Mouse (Mus musculus) spleen, postnatal 36 days (tissue): ENCODE measurements around the gene Grifin.

Experiments used
- DNase-seq, 2 experiments: peaks; one replicate each; pipeline ENCODE4 v3.0.0; 2022; ENCODE audit warnings: low spot score in 2 of 2, mixed read lengths in 1 of 2

Gene Grifin

GRCm38 (mm10) chr5:140564896-140565295 lies at the start of gene Grifin:
Grifin (minus strand) TSS chr5:140565071.
- no peak for DNase-seq

DNA sequence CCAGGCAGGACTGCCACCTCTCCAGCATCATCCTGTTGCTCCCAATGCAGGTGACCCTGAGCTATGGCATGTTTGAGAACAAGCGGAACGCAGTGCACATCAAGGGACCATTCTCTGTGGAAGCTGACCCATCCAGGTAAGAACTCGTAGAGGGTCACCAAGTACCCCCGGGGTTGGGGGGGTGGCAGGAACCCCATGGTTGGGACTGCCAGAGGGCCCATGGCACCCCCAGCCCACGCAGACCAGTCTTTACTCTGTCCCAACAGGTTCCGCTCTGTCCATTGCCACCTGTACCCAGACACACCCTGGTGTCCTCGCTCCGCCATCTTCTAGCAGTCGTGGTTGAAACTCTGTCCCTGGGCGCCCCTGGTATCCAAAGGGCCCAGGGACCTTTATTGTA lies 49.3 kb upstream of the Grifin start:
- DNase-seq, result no peak

GRCm38 (mm10) chr5:140612191-140612590 lies 47.3 kb upstream of the Grifin start:
- DNase-seq, result no peak

DNA sequence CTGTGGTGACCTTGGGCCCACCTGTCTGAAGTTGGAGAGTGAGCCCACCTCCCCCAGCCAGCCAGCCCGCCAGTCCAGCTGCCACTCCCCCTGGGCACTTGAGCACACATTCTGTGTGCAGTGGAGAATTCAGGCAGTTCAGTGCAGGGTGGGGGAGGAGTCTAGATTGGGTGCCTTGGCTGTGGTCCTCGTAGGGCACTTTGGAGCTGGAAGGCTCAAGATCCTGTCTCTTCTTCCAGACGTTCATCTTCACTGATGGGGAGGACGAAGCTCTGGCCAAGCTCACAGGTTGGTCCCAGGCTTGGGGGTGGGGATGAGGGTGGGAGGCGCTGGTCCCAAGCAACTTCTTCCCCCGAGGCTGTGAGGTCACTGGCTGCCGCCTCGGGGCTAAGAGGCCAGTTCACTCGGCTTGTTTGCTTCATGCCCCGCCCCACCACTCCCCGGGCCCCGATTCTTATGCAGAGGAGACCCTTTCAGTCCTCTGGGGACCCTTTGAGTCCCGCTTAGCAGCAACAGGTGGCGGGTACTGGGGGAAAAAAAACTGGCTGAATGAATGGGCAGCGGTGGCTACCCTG lies 46.8 kb upstream of the Grifin start:
- DNase-seq, result no peak

DNA sequence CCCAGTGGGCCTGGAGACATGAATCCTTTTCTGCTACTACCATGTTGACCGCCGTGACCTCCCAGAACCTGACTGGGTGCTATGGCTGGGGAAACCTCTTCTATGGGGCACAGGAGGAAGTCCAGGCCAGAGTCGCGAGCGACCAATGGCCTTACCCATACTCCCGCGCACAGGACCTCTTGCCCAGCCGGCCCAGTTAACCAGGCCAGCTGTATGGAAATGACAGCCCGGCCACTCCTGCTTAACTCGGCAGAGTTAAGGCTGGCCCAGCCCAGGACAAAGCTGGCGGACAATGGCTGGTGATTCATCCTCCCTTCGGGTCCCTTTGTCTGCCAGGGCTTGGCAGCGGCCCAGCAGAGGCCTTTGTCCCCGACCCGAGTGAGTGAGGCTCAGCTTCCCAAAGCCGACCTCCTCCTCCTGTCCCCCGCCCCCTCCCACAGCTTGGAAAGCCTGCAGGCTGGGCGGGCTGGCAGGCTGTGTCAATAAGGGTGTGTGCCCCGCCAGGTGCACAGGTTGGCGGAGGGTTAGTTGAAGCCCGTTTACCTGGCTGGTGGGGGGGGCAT lies 46.2 kb upstream of the Grifin start:
- DNase-seq, result no peak

GRCm38 (mm10) chr5:140610273-140611011 lies 45.6 kb upstream of the Grifin start:
- peak; percentile 38 to 45 for DNase-seq

DNA sequence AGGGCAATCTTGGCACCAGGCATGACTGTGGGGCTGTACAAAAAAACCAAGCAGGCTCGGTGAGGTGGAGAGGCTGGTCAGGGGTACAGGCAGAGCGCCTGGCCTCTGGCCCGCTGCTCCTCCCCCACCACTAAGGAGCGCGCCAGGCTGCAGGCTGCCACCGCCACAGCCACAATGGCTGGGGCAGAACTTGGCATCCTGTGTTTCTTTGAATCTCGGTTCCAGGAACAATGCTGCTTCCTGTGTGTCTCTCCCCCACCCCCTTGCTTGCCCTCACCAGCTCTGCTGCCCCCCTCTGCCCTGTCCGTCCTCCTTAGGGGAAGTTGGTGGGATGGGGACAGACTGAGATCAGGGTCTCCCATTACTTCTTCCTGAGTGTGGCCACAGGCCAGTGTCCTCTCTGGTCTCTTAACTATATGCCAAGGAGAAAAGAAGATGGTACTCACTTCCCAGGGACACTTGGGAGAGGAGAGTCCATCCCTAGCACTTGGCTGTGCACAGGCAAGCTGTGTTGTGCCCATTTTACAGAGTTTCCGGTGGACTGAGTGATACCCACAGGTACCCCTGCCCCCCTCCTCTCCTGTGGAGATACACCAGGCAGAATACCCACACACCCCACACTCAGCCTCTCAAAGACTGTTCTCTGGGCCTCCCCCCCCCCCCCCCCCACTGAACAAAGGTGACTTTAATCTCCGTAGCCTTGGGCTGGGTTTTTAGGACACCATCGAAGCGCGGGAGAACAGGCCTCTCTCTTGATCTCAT lies 44.8 kb upstream of the Grifin start:
- peak; percentile 64 to 67 for DNase-seq

- DNase-seq, result no peak
These were observed 43.8 kb upstream of the Grifin start for GRCm38 (mm10) chr5:140608634-140609015.

DNA sequence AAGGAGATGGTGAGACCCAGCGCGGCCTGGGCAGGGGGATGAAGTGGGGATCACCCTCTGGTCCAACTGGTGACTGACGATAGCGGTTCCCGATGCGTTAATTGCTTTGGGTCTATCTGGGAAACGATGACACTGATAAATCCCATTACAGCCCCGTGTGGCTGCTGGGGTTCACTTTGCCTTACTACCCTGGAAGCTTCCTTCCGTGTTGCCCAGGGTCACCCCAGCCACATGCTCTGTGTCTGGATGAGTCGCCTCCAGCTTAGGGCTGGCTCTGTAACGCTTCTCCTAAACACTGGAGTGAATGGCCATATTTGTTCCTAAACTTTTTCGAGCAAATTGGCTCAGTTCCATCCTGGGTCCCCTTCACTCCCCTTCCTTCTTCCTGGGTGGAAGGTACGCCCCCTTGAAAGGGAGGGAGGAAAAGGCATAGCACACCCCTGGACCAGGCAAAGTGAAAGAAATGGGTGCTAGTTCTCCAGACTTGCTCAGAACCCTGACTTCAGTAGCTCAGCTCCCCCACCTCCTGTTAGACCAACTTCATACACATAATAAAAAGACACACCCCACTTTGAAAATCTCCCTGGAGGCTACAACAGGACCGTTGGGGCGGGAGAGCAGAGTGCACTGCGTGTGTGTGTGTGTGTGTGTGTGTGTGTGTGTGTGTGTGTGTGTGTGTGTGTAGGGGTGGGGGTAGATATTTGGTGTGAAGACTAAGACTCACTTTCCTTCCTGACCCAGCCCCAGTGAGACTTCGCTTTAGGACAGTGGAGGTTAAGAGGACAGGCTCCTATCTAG lies 43.2 kb upstream of the Grifin start:
- DNase-seq, result peak; percentile 29 to 58

DNA sequence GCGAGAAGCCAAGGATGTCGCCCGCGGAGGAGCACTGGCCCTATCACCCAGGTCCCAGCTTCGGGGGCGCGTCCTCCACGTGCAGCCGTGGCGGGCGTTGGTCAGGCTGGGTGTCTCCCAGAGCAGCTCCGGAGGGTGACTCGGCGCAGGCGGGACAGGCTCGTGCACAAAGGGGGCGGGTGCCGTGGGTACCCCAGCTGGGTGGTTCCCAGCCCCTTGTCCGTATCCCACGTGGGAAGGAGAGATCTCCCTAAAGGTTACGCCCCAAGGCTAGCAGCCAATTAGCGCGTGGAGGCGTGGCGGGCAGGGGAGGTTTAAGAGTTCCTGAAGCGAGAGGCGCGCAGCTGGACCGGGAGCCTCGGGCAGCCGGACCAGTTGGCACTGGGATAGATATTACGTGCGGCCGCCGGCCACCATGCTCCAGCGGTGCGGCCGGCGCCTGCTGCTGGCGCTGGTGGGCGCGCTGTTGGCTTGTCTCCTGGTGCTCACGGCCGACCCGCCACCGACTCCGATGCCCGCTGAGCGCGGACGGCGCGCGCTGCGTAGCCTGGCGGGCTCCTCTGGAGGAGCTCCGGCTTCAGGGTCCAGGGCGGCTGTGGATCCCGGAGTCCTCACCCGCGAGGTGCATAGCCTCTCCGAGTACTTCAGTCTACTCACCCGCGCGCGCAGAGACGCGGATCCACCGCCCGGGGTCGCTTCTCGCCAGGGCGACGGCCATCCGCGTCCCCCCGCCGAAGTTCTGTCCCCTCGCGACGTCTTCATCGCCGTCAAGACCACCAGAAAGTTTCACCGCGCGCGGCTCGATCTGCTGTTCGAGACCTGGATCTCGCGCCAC lies 42.3 kb upstream of the Grifin start, which contains the start of gene Lfng:
TSS of gene Lfng (plus strand) at position 320 of the 835 bp plus-strand sequence.
- DNase-seq, result peak; percentile 91 to 94

- DNase-seq, result peak; percentile 45 to 46
These were observed 41.5 kb upstream of the Grifin start for GRCm38 (mm10) chr5:140606386-140606785.

DNA sequence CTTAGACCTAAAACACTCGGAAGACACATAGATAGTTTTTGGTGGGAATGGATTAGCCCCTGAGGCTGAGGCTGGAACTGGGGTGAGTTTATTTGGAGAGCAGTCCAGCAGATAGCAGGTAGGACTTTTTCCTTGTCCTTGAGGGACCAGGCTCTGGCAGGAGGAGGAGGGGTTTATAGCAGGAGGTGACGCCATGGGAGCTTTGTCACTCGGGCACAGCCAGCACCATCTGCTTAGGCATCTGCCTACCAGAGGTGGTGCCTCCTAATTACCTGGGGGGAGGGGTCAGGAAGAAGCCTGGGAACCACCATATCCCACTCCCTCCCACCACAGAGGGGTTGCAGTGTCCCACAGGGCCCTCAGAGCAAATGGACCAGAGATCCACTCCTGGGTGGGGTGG lies 40.4 kb upstream of the Grifin start:
- no peak for DNase-seq

DNA sequence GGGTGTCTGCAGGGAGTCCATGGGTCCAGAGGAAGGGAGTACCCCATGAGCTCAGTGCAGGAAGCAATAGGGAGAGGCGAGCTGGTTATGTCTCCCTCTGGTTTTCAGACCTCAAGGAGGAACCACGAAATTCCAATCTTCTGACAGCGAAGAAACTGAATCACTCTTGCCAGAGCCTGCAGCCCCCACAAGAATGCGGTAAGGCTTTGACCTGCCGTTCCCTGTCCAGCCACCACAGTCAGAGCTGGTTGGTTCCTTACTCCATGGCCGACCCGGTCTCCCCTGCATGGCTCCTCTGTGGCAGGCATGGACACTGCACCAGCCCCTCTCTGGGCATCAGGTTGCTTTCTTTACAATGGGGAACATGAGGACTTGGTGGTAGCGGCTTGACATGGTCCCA lies 39.5 kb upstream of the Grifin start:
- DNase-seq, result no peak

DNA sequence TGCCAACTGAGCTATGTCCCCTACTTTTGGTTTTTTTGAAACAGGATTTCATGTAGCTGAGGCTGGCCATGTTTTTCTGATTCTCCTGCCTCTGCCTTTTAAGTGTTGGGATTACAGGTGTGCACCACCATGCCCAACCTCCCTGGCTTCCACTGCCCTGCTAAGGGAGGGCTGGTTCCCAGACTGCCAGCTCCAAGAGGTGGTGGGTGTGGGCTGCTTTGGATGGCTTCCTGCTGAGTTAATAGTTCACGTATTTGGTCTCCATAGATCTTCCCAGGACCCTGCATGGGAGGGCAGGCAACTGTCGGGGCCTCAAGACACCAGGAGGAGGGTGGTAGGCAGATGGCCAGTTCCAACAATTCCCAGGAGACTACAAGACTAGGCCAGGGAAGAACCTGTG lies 37.7 kb upstream of the Grifin start:
- DNase-seq, result no peak

DNA sequence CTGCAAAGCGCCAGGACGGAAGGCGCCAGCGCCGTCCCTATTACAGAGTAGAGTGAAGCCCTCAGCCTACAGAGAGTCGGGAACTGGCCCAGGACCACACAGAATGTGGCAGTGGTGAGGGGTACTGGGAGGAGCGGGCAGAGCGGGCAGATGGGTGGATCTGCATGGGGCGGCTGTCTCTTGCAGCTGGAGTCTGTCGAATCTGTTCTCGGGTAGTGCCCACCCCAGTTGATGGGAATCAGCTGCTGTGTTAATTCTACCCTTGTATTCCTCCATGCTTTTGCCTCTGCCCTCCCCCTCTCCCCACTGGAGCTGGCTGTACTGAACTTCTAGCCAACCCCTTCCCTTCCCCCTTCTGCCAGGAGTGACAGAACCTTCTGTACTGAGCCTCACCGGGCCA lies 36.8 kb upstream of the Grifin start:
- no peak for DNase-seq

GRCm38 (mm10) chr5:140599939-140600338 lies 35.1 kb upstream of the Grifin start:
- DNase-seq, result no peak

GRCm38 (mm10) chr5:140597787-140598186 lies 32.9 kb upstream of the Grifin start:
- no peak for DNase-seq

- DNase-seq, result peak; percentile 81 to 84
These were observed 32.2 kb upstream of the Grifin start for GRCm38 (mm10) chr5:140596927-140597588.

GRCm38 (mm10) chr5:140596426-140596825 lies 31.6 kb upstream of the Grifin start:
- DNase-seq, result peak; percentile 59 to 66

- DNase-seq, result no peak
These were observed 30.0 kb upstream of the Grifin start for GRCm38 (mm10) chr5:140594846-140595245.
